Mouse (Mus musculus): Measurements from ENCODE around the gene Lrrc4.

- TF ChIP-seq CTCF (IDR thresholded peaks at IDR 0.05; ENCODE audit: extremely low read depth, insufficient read depth, low read length) (no peak), POLR2A (IDR thresholded peaks at IDR 0.05; ENCODE audit: extremely low read depth, insufficient read depth, low read length) (no peak)
Measured at GRCm38 (mm10) chr6:28814895-28815294, 16.7 kb downstream of the Lrrc4 start.

All from cortical plate, adult 2 months (tissue).